Mouse (Mus musculus) urinary bladder, postnatal 36 days (tissue): ENCODE results near the gene Nmral1.
A peak's percentile ranks its signal among the peaks of the same experiment; 100 is the strongest.
"Not testable (repeated sequence)": the region's sequence is repeated elsewhere in the genome, so short reads cannot be mapped to it uniquely, and the experiment has no call there.

Experiments used
- DNase-seq, 2 experiments: peaks; one replicate each; pipeline ENCODE4 v3.0.0; 2022; ENCODE audit warnings: low spot score in 2 of 2, mixed read lengths in 1 of 2

The Nmral1 gene

DNA sequence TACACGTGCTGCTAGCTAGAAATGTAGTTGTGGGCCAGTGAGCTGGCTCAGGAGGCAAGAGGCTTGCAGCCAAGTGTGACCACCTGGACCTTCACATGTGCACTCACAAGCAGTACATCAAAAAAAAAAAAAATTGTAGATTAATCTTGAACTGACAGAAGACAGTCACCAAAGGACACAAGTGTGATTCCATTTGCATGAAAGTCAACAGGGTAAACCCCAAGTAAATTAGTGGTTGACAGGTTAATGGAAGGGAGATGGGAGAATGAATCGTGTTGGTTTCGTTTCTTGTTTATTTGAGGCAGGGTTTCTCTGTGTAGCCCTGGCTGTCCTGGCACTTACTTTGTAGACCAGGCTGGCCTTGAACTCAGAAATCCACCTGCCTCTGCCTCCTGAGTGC, 1.3 kb downstream of the Nmral1 start:
- no peak for DNase-seq

DNA sequence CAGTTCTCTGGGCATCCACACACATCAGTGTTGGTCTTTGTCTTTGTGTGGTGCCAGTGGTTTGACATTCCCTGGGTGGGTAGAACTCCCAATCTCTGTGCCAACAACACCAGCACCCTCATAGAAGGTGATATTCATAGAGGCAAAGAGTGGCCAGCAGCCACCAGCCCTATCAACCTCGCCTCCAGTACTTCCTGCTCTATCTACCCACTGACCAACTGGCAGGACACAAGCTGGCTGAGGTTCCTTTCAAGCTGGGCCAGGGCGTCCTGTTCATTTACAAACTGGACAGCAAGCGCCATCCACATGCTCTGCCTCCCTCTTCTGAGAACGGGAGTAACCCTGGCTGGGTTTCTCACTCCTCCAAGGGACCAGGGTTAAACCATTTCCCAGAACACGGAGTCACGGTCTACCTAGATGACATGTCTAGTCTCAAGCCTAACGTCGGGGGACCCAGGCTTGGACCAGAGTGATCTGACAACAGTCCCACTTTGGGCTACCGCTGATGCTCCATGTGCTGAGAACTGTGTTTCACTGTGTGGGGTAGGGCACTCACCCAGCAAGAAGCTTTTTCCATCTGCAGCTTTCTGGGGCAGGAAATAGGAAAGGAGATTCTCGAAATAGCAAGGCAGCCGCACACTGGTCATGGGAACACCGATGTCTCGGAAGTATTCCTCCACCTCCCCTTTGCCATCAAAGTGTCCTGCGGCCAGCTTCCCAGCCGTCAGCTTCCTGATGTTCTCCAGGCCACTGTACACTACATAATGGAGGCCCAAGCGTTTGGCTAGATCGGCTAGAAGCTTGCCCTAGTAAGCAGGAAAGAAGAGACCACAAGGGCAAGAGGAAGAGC, 5.1 kb downstream of the Nmral1 start:
- no peak for DNase-seq

DNA sequence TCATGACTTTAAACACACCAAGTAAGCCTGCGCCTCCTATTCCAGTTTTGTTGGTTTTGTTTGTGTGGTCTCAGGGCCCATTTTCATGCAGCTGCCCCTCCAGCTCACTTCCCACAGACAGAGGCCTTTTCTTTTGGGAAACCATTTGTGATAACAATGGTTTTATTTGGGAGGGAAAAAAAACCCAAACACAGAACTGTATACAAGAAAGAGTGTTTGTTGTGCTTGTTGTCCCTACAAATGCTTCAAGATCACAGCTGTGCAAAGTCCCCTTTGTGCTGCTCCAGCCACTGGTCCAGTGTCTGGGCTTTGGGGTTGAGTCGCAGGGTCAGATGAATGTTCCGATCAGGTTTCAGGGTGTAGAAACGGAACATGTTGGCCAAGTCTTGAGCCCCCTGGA, 8.0 kb downstream of the Nmral1 start:
- no peak for DNase-seq

DNA sequence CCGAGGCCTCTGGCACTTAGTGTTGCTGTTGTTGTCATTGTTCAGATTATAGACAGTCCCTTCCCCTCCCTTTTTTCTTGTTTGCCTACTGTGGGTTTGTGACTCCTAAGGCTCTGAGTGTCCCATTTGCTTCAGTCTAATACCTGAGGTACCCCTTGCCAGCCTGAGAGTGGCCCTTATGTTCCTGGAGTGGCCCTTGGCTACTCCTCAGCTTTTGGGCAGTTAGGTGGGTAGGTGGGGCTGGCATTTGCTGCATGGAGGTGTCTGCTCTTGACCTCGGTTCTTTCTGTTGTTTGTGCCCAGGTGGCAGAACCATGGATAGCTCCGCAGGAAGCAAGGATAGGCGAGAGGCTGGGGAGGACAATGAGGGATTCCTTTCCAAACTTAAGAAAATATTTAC, 13.6 kb downstream of the Nmral1 start:
- DNase-seq = no peak

DNA sequence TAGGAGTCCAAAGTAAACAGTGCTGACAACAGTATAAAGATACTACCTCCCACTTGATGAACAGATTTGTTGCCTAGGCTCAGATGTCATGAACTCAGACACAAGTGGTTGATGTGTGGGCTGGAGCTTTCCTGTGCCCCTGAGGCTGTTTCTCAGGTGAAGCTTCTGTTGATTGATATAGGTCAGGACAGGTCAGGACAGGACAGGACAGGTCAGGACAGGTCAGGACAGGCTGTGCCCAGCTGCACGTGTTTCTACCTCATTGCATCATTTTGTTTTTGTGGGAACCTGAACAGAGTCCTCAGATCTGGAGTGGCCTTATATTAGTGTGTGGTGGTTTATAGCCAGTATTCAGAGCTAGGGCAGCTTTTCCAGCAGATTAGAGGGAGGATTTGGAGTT, 16.5 kb downstream of the Nmral1 start:
- no peak for DNase-seq

DNA sequence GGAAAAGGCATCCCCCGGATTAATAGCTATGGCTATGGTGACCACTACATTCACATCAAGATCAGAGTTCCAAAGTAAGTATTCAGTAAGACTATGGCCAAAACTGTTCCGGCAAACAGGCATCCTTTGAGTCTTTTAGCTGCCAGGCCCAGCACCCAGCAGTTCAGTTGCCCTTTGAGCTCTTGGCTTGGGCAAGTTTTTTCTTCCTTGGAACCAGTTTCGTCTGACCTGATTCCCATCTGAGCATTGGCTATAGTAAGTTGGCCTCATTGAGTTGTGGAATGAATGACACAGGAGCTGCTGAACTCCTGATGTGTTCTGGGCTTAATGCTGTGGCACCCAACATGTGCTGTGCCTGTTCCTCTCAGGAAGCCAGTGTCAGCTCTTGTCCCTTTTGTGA, 17.9 kb downstream of the Nmral1 start:
- DNase-seq = no peak

DNA sequence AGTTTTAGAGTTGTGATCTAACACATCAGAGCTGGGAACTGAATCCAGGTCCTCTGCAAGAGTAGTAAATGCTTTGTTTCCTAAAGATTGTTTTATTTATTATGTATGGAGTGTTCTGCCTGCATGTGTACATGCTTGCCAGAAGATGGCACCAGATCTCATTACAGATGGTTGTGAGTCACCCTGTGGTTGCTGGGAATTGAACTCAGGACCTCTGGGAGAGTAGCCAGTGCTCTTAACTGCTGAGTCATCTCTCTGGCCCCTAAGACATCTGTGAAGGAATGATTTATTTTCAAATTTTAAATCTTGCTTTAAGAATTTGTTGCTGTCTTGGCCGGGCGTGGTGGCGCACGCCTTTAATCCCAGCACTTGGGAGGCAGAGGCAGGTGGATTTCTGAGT, 29.8 kb downstream of the Nmral1 start:
- DNase-seq = not testable (repeated sequence)

DNA sequence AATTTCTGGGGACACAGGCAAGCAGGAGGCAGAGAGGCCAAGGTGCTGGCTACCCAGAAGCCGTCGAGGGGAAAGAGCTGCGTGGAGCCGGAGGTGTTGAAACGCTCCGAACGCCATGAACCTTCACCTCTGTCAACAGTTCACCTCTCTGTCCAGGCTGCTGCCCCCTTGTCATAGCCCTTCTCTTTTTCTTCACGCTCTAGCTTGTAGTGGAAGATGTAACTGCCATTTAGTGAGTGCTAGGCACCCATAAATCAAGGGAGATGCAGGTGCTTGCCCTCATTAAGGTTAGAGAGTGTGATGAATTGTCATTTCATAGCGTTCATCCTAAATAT, 34.7 kb downstream of the Nmral1 start:
- DNase-seq = peak in 1 of 2 experiments; percentile 6

DNA sequence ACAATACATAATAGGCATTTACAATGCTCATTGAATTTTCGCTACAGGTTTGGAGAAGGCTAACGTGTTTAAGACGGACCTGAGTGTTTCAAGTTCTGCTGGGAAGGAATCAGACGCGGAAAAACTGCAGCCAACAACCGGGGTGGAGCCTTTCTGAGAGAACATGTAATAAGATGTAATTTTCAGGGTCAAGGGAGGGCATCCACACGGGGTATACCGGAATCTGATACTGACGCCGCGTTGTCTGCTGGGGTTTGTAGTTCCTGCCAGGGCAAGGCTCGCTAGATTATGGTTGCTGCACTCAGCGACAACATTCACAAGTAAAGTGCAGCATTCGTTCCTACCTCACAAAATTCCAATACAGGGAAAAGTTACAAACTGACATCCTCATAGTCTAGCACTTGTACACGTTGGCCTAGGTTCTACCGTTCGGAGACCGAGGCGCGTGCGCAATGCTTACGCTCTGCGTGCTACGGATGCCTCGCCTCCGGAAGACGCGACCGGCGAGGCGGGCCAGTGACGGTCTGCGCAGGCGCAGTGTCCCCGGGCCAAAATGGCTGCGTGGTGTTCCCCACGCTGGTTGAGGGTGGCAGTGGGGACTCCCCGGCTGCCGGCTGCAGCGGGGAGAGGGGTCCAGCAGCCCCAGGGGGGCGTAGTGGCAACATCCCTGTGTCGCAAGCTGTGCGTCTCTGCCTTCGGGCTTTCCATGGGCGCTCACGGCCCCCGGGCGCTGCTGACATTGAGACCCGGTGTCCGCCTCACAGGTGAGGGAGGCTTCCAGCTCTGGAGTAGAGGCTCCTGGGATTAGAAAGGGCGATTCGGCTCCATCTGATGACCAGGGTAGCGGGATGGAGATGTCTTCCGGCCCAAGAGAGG, 35.3 kb downstream of the Nmral1 start:
- DNase-seq = peak; percentile 94 to 95

DNA sequence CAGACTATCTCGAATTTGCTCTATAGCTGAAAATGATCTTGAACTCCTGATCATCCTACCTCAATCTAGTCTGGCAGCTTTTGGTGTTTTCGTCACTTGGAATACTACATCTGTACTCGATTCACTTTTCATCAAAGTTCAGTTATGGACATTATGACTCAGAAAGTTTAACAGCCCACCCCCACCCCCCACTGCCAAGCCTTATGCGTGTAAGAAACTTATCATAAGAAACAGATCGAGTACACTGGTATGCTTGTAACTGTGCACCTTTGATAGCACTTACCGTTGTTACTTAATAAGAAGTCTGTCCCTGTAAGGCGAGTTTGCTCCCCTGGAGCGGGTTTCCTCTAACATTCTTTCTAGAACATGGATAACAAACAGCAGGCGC, 36.0 kb downstream of the Nmral1 start:
- no peak for DNase-seq

DNA sequence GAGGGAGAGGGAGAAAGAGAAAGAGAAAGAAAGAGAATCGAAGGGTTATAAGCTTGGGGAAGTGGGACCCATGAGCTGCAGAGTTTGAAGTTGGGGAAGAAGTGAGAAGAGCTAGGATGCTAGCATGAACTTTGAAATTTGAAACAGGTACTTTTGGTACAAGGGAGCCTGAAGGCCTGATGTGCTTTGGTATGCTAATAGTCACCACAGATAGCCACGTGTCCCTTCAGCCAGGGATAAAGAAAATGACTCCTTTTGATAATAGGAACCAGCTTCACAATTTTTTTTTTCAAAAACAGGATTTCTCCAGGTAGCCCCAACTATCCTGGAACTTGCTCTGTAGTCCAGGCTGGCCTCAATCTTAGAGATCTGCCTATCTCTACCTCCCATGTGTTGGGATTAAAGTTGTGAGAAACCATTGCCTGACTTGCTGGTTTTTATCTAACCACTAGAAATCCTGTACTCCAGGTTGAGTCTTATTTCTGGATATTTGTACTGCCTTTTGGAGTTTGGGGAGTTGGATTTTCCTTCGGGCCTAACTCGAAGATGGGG, 36.5 kb downstream of the Nmral1 start:
- DNase-seq = no peak

DNA sequence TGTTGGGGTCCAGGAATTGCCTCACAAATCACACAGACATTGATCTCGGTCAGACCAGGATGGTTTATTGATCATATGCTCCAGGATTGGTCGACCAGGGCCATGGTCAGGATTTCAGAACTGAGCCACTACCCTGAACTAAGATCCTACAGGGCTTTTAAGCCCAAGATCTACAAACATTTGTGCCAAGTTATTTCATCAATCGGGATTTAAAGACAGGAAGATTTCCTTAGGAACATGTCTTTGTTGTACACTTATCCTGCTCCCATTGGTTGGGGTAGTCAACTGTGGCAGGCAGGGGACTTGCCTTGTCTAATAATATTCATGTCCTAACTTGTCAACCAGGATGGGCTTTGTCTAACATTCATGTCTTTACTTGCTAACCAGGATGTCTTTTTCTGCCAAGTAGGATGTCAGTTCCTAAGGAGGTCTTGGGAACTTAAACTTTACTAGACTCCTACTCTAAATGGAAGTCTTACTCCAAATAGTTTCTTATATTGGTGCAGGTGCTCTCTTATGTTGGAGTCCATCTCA, 38.2 kb downstream of the Nmral1 start:
- not testable (repeated sequence) for DNase-seq

DNA sequence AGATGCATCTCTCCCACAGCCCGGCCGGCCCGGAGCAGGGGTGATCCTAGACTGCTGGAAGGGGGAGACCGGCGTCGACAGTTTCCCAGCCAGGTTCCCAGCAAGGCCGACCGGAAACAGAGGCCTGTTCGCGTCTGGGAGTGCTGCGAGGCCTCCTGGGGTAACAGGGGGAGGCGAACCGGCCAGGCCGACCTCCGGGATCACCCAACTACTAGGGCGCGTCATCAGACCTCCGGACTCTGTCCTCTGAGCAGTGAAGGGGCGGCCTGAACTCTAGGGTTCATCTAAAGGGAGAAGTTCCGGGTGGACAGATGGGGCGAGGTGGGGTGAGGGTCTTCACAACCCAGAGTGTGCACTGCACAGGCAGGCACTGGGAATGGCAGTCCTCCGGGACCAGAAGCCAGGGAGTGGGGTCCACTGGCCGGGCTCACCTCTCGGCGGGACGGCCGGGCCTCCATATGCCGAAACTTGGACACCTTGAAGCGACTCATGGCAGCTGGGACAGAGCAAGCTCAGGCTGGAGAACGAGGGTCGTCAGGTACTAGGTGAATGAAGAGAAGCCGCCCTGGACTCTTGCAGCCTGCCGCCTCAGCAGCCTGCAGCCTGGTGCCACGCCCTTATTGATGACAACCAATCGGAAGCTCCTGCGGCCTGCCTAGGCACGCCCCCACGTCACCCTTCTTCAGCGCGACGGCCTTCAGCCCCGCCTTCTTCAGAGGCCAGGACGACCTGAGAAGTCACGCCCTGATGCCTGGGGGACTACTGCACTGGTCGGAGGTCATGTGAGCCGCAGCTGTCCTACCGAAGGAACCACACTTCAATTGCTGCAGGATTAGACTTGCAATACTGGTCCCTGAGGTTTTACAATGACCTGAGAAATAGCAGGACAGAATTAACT, 39.8 kb downstream of the Nmral1 start, which contains the start of gene Coro7:
Gene Coro7 (minus strand): TSS at position 657 of the 898 bp plus-strand sequence.
- peak; percentile 81 to 90 for DNase-seq

DNA sequence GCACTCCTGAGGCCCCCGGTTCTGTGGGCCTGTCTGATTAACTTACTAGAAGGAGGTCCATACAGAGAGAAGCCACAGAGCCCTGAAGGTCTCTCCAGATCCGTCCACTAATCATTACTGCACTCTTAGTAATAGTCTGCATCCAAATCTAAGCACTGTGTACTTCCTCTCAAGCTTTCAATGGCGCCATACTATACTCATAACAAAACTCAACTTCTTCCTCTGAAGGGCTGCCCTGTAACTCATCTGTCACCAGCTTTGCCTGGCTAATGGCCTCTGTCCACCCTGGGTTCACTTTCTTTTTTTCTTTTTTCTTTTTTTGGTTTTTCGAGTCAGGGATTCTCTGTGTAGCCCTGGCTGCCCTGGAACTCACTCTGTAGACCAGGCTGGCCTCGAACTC, 41.1 kb downstream of the Nmral1 start:
- DNase-seq = no peak

DNA sequence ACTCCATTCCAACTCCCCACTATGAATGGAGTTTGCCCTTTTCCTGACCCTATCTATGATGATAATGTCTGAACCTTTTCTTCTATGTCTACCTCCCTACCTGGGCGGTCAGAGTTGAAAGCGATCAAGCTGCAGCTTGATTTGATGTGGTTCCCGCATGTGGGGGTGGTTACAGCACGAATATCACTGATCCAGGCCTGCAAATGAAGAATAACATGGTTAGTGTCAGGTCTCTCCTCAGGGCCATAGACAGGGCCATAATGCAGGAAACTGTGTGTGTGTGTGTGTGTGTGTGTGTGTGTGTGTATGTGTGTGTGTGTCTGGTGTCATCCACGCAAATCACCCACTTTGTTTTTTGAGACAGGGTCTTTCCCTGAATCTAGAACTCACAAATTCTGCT, 42.3 kb downstream of the Nmral1 start:
- DNase-seq = no peak

DNA sequence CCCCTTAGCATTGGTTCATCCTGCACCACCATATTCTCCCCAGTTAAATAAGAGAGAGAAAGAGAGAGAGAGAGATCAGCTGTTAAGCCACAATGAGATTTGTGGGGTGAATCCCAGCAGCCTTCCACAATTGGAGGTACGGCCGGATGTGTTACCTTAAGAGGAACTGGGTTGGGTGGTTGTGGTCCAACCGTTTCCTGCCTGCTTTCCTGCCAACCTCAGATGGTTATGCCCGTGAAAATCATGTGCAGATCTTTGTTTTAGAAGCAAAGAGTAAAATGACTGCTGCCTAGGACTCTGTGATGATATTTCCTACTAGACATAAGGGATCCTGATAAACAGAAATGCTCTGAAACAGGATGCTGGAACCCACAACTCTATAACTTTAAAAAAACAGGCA, 45.1 kb downstream of the Nmral1 start:
- DNase-seq = no peak

DNA sequence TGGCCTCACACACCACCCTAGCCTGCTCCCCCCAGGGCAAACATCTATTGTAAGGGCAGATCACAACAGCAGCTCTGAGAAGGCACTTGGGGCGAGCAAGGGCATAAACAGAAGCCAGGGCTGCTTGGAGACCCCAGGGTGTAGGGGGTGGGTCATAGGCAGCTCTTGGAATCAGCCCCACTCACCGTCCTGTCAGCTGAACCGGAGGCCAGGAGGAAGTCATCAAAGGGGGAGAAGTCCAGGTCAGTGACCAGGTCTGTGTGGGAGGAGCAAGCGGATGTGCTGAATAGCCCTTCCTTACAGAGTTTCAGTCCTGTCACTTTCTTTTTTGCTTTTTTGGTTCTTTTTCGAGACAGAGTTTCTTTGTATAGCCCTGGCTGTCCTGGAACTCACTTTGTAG, 48.8 kb downstream of the Nmral1 start:
- DNase-seq = no peak

DNA sequence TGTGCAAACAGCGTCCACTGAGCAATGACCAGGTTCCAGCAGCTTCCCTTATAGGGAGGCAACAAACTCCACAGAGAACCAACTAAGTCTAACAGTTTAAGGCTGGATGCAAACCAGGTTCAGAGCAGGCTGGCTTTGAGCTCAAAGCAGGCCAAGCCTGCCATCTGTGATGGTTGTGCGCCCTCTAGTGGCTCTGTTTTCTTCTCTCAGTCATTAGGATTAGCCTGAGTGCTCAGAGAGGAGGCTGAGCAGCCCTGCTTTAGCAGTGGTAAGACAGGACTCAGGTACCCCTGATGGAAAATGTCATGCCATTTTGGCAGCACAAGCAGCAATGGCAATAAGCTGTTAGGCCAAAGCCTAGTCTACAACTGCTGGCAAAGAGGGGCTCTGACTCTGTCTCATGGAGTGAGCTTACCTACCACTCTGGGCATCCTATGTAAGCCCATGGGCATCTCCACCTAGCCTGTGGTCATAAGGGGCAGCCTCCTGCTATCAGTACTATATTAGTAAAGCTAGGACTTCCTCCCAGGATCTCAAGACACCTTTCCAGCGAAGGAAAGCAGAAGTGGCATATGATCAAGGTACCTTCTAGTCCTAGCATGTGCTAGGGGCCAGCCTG, 51.9 kb downstream of the Nmral1 start:
- DNase-seq = peak; percentile 81 to 84

DNA sequence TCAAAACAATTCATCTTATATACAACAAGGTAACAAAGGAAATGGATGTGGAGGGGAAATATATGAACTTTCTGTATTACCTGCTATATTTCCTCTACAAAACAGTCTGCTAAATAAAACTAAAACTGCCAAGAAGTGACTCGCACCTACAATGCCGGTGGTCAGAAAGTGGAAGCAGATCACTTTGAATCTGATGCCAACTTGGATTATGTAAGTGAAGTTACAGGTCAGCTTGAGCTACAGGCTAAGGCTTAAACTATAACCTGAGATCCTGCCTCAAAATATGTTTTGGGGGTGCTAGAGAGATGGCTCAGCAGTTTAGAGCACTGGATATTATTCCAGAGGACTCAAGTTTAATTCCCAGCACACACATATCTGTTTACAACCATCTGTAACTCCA, 53.4 kb downstream of the Nmral1 start:
- DNase-seq = no peak

DNA sequence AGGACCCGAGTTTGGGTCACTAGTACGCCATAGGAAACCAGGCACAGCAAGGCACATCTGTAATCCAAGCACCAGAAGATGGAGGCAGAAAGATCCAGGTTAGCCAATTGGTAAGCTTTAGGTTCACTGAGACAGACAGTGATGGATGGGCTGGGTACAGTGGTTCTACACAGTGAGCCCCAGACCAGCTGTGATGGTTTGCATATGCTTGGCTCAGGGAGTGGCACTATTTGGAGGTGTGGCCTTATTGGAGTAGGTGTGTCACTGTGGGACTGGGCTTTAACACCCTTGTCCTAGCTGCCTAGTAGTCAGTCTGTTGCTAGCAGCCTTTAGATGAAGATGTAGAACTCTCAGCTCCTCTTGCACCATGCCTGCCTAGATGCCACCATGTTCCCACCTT, 55.4 kb downstream of the Nmral1 start:
- no peak for DNase-seq

DNA sequence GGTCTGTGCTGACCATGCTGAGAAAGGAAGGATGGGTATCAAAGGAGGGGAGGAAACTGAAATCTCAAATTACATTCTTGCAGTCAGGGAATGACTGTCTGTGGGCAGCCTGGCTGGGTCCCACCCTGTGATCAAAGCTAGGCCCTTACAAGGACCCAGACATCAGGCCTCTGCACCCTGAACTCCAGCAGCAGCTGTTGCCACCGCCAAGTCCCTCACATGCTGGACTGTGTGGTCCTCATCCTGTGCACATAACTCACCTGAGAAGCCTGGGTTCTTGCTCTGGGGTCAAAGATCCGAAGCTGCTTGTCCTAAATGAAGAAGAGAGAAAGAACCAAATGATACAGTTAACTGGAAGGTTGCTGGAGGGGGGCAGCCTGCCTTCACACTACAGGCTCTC, 57.6 kb downstream of the Nmral1 start:
- no peak for DNase-seq
